Mouse (Mus musculus) inflammation-experienced regulatory T-cells, adult 16 weeks (primary cell): ENCODE measurements around the gene Hoxa10. TPM values are rescaled to one million over a fixed set of nuclear protein-coding genes. Genes with fewer than 3 reads are reported as not detected.

Source experiments
- polyA plus RNA-seq: library from polyadenylated mRNA; unstranded; fragments of 100-300 nt; shearing (Covaris generic); gene quantifications from one replicate; pipeline ENCODE4 v1.2.1, GENCODE M21; 2017

Gene Hoxa10
- not detected for polyA plus RNA-seq

DNA sequence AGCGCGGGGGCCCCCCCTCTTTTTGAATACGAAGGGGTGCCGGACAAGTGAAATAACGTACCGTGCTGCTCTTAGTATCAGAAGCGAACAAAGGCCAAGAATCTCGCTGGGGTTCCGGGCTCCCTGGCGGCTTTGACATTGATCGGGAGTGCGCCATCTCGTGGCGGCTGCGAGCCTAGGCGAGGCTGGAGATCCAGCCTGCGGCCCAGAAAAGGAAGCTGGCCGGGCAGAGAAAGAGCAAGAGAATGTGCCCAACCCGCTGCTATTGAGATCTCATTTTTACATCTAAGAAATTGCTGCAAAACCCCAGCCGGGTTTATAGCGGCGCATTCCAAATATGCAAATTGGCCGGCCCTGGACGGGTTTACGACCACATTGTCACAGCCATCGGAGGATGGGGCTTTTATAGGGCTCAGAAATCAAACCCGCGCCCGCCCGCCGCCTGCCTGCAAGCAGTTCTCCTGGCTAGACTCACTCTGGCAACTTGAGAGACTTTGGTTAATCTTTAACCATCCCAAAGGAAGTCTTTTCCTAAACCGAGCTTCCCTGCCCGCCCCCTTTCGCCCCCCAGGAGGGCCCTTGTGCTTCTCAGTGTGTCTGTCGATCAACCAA, at the start of gene Hoxa10:
Gene Hoxa10 (minus strand): TSS at position 466 of the 612 bp plus-strand sequence.

DNA sequence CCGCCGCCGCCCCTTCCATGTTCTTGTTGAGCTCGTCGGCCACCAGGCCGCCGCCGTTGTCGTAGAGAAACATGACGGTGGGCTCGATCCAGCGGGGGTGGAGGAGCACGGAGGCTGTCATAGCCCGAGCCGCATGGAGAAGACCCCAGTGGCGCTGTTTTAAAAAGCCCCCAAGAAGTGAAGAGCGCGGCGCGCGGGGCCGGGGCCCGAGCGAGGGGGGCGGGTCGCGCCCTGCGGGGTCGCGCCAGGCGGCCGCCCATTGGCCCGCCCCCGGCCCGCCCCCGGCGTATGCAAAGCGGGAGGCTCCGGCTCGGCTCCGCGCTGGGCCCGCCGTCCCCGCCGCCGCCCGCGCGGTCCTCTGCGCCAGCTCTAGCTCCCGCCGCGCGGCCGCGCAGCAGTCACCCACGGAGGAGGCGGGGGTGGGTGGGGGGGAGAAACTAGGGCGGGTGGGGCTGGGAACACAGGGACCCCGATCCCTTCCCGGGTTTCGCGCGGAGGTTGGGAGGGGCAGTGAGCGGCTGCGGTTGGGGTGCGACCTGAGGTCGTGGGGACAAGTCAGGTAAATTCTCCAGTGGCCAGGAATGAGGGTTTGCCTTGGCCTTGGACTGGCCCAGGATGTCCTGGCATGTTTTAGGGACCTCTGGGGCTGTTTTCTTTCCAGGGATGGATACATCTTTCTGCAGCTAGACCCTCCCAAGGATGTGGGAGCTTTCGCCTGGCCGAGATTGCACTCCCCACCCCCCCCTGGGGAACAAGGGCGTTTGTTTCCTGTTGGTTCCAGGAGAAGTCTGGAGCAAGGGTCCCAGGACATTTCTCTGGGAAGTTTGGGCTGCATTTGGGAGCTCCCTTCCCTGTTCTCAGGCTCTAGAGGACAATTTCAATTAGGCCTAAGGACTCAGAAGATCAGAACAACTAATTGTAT, 20.3 kb upstream of the Hoxa10 start, which contains the start of gene Hoxa13:
Gene Hoxa13 (minus strand): TSS at position 227 of the 922 bp plus-strand sequence.

DNA sequence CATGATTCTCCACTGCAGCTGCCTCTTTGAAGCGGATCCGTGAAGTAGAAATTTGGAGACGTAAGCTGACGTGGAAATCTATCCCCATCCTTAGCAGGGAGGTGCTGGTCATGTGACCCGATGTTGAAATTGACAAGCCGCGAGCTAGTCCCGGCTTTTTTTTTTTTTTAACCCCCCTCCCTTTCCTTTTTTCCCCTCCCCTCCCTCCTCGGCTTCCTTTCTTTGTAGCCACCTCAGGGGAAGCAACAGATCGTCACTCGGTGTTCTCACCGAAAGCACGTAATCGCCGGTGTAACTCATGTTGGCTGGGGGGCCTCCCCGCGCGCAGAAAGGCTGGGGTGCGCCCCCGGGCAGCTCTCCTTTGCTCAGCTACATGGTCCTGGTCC, 5.1 kb upstream of the Hoxa10 start, which contains the start of gene Hoxa11:
Gene Hoxa11 (minus strand): TSS at position 54 of the 386 bp plus-strand sequence.

DNA sequence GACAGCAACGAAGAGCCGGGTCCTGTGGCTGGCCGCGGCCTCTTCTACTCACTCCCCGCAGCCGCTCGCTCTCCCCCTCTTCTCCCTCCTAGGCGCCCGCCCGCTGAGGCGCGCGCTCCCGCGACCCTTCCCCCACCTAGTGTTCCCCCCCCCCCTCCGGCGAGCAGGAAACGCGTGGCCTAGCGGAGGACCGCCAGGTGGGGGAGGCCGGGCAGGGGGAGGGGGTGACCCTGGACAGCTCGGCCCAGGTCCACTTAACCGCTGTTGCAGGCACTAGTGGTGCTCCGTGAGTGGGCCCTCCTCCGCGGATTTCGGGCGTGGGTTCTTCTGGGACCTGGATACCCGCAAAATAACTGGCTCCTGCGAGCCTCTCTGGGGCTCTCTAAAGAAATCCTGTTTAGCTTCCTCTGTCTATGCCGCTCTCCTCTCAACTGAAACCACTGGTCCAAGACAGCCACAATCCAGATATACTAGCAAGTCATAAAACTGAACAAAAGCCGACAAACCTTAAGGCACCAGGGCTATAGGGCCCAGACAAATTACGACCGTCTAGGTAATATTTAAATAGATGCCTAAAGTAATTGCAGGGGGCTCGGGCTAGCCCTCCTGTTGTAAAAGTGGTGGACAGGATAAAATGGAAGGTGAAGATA, 10.0 kb downstream of the Hoxa10 start, which contains the start of gene Hoxa9:
Gene Hoxa9 (minus strand): TSS at position 574 of the 650 bp plus-strand sequence.

DNA sequence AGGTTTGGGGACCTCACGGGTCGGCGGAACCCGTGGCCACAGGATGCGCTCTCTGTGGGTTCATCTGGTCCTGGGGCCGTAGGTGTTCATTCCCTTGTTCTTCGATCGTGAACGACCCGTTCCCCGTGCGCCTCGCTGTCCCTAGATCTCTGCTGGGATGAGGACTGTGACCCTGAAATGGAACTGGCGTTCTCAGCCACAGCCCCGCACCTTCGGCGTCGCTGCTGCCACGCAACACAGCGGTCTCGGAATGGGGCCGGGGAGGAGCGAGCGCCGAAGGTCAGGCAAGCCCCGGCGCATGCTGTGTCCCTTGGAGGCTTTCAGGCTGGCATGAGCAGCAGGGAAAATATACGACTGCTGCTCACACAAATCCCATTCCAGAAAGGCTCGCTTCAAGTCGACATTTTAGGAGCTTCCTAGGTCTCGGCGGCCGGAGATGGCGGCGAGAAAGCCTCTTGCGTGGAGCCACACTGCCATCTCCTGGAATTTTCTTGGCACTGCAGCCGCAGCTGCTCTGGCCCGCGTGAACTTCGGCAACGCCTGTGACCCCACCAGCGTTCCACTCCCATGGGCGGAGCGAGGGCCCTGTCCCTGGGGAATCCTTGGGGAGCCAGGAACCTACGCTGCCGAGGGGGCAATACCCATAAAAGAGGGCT, 19.2 kb downstream of the Hoxa10 start, which contains the start of gene Hoxa7:
Gene Hoxa7 (minus strand): TSS at position 518 of the 656 bp plus-strand sequence.

DNA sequence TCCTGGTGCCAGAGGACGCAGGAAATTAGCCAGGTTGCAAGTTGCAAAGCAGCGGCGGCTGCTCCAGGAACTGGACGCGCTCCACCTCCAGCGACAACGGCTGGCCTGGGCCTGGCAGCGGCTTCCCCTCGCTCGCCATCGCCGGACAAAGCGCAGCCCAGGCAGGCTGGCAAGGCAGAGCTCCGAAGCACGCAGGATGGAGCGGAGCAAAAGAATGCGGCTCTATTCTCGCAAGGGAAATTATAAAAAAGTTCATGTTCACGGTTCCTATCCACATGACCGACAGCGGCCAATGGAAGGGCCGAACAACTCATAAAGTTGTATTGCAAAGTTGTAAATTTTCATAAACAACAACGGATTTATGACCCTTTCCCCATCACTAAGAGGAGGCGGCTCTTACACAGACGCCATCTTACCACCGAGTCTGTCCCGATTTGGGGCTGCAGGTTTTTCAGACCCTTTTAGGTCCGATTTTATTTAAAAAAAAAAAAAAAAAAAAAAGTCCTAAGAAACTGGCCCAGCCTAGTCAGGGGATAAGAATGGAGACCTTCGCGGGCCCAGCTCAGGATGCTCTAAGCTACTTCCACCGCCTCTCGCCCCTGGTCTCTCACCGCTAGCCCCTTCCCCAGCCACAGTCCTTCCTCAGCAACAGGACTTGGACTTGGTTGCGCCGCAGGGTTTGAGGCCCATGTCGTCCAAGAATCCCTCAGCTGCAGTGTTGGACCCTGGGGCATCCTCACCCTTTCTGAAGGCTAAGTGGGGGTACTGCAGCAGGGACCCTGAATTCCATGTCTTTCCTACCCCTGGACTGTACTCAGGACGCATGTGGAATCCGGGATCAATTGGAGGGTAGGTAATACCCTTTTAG, 27.3 kb downstream of the Hoxa10 start, which contains the start of the genes Hoxa3 and Gm28308:
Gene Hoxa3 (minus strand): TSS at position 218 of the 868 bp plus-strand sequence.
Gene Gm28308 (minus strand): TSS at position 221 of the 868 bp plus-strand sequence.

DNA sequence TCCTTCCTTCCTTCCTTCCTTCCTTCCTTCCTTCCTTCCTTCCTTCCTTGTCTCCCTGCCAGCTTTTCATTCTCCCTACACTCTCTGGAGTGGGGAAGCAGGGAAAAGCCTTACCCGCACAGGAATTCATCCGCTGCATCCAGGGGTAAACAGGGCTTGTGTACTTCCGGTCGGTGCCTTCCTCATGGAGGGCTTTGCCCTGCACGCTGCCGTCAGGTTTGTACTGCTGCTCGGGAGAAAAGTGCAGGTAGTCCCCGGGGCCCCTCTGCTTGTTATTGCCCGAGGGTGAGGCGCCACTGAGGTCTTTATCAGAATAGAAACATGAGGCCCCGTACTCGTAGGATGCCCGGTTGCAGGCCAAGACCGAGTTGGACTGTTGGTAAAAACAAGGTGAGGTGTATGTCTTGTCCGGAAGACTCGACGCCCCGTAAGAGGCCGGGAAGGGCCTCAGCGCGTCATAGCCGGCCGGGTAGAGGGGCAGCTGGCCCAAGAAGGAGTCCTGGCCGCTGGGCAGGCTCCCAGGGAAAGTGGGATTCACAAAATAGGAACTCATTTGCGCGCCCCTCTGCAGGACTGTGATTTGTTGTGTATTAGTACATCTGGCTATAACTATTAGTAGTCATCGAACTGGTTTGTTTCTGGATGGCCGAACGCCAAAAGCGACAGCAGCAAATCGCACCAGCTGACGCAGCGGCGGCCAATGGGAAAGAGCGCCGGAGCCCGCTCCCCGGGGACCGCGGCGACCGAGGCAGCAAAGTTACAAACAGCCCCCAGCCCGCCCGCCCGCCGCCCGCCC, 32.4 kb downstream of the Hoxa10 start, which contains the start of gene Hoxa6:
Gene Hoxa6 (minus strand): TSS at position 651 of the 796 bp plus-strand sequence.

DNA sequence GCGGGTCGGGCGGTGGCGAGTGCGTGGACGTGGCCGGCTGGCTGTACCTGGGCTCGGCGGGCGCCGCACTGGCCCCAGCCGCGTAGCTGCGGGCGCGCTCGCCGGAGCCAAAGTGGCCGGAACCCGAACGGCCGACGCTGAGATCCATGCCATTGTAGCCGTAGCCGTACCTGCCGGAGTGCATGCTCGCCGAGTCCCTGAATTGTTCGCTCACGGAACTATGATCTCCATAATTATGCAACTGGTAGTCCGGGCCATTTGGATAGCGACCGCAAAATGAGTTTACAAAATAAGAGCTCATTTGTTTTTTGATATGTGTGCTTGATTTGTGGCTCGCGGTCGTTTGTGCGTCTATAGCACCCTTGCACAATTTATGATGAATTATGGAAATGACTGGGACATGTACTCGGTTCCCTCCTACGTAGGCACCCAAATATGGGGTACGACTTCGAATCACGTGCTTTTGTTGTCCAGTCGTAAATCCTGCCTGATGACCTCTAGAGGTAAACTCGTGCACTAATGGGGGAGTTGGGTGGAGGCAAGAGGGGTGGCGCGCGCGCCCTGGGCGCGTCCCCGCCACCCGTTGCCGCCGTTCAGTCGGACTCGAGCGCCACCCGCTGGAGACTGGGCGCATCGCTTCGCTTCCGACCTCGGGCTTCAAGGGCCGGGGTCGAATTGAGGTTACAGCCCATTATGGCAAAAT, 36.5 kb downstream of the Hoxa10 start, which contains the start of gene Hoxa5:
Gene Hoxa5 (minus strand): TSS at position 538 of the 703 bp plus-strand sequence.

DNA sequence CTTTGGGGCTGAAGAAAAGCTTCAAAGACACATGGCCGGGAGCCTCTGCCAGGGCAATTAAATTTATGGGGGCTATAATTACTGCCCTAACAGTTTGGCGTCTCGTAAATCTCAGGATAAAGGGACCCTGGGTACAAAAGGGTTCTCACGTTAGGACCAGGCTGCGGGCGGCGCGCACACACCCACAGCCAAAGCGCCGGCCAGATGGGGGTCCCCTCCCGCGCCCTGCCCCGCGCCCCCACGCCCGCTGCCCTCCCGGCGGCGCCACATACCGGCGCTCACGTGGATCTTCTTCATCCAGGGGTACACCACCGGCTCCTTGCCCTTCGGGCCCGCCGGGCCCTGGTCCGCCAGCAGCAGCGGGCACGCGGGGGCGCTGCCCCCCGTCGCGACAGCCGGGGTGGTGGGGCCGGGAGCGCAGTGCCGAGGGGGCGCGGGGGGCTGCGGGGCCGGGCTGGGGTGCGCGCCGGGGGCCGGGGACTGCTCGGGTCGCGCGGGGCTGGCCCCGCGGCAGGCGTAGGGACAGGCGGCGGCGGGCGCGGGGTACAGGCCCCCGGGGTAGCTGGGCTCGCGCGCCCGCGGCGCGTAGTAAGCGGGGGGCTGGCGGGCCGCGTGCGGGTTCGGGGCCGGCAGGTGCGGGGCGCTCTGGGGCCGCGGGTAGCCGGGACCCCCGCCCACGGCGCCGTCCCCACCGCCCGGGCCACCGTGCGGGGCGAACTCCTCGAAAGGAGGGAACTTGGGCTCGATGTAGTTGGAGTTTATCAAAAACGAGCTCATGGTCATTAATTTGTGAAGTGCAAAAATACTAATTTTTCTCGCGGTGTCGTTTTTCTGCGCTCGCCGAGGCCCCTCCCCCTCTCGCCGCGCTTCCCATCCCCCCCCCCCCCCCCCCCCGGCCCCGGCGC, 49.5 kb downstream of the Hoxa10 start, which contains the start of gene Hoxa4:
Gene Hoxa4 (minus strand): TSS at position 848 of the 905 bp plus-strand sequence.

Other genes starting within 250 kb of the Hoxa10 start
- gene Skap2, start 228.3 kb downstream of the Hoxa10 start, polyA plus RNA-seq = 32.2 TPM
- not detected for gene Hoxa1, start 82.5 kb downstream of the Hoxa10 start, polyA plus RNA-seq
- not detected for gene Hoxa2, start 76.0 kb downstream of the Hoxa10 start, polyA plus RNA-seq
- not detected for gene 5730596B20Rik, start 63.4 kb downstream of the Hoxa10 start, polyA plus RNA-seq
- not detected for gene Hoxa4, start 49.1 kb downstream of the Hoxa10 start, polyA plus RNA-seq
- gene Hoxa5, start 36.3 kb downstream of the Hoxa10 start, polyA plus RNA-seq = not detected
- gene Hoxa6, start 32.1 kb downstream of the Hoxa10 start, polyA plus RNA-seq = not detected
- gene Hoxa3, start 27.5 kb downstream of the Hoxa10 start, polyA plus RNA-seq = not detected
- gene Gm28308, start 27.5 kb downstream of the Hoxa10 start, polyA plus RNA-seq = not detected
- gene Hoxa7, start 19.0 kb downstream of the Hoxa10 start, polyA plus RNA-seq = 0.33 TPM
- 0.12 TPM for gene Hoxa9, start 9.8 kb downstream of the Hoxa10 start, polyA plus RNA-seq
- gene Hoxa11, start 5.0 kb upstream of the Hoxa10 start, polyA plus RNA-seq = not detected
- gene Hoxa13, start 20.0 kb upstream of the Hoxa10 start, polyA plus RNA-seq = not detected
- not detected for gene Evx1, start 72.6 kb upstream of the Hoxa10 start, polyA plus RNA-seq